Mouse (Mus musculus) large intestine, adult 2 months (tissue): ENCODE results near the gene Nphs1. TPM values are rescaled to one million over a fixed set of nuclear protein-coding genes. Genes with fewer than 3 reads are reported as not detected.

ENCODE experiments used
- DNase-seq: peaks from one replicate; pipeline ENCODE4 v3.0.0-alpha.2; 2012; ENCODE audit warnings: low read depth, low spot score
- WGBS: fragments of 180-500 bp; shearing (Covaris S2); methylation state at CpG from one replicate; pipeline ENCODE4 v1.1.7; 2018; 5-methylcytosine and 5-hydroxymethylcytosine counted together
- polyA plus RNA-seq: library from polyadenylated mRNA; depleted of rRNA; stranded (reverse); fragments of >200 nt; gene quantifications from 2 replicates; pipeline ENCODE4 v1.2.3, GENCODE M21; 2012; rRNA removed

Nphs1 gene
- polyA plus RNA-seq, 1 experiment, result 0.17 TPM

- 73% methylated on average over 8 of the region's 8 CpGs for WGBS
- no peak for DNase-seq
These were observed 74.8 kb downstream of the Nphs1 start for GRCm38 (mm10) chr7:30532931-30533330.

- 28% methylated on average over 26 of the region's 26 CpGs for WGBS
- DNase-seq, result no peak
These were observed 76.0 kb downstream of the Nphs1 start for GRCm38 (mm10) chr7:30533941-30534632.

DNA sequence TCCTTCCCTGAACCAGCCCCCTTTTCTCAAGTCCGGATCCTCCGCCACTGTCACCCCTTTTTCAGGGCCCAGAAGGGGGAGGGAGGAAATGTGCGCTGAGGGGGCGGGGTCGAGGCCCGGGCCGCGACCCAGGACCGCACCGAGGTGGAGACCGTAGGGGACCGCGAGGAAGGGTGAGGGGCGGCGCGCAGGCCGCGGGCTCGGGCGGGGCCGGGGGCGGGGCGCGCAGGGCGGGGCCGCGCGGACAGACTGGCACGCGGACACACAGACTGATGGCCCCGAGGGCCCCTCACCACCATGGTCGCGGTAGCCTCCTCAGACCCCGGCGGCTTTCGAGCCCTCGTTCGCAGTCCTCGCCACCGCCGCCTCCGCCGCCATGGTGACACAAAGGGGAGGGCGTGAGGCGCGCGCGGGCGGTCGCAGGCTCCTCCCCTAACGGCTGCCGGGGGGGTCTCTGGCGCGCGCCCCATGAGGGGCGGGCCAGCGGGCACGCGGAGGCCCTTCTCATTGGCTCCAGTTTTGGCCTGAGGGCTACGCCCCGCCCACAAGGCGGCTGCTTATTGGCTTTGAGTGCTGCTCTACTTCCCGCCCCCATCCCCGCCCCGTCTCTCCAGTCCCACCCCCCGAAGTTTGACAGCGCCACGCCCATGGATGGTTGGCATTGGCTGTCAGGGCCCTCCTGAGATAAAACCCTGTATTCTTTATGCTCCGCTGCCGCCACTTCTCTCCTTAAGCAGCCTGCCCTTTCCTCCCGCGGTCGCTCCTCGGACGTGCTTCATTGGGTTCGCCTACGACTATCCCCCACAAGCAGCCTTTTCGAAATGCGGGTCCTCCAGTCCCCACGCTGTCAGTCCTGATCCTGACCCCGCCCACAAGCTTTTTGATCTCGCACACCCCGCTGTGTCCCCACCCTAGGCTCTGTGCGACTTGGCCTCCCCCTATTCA is 76.8 kb downstream of the Nphs1 start, which contains the start of gene Arhgap33:
TSS of gene Arhgap33 (minus strand) at position 428 of the 945 bp plus-strand sequence.
- peak; percentile 83 for DNase-seq
- WGBS, result under 1% methylated on average over 84 of the region's 84 CpGs

Other genes with a start within 250 kb of the Nphs1 start
- gene Polr2i, start 226.4 kb upstream of the Nphs1 start, polyA plus RNA-seq, result 100 and 106 TPM in 2 replicates
- 56.3 and 57.3 TPM in 2 replicates for gene Tbcb, start 226.0 kb upstream of the Nphs1 start, polyA plus RNA-seq
- gene Ovol3, start 222.6 kb upstream of the Nphs1 start, polyA plus RNA-seq, result 0.18 TPM in 1 of 2 replicates, not detected in the other
- 0.15 TPM in 1 of 2 replicates, not detected in the other for gene Thap8, start 178.2 kb upstream of the Nphs1 start, polyA plus RNA-seq
- gene Wdr62, start 177.9 kb upstream of the Nphs1 start, polyA plus RNA-seq, result 14.0 and 16.5 TPM in 2 replicates
- gene Clip3, start 166.6 kb upstream of the Nphs1 start, polyA plus RNA-seq, result 4.0 and 4.9 TPM in 2 replicates
- 81.0 and 96.8 TPM in 2 replicates for gene Alkbh6, start 149.6 kb upstream of the Nphs1 start, polyA plus RNA-seq
- gene Syne4, start 143.5 kb upstream of the Nphs1 start, polyA plus RNA-seq, result 18.4 and 23.2 TPM in 2 replicates
- gene E130208F15Rik, start 136.6 kb upstream of the Nphs1 start, polyA plus RNA-seq, result 0.31 and 0.74 TPM in 2 replicates
- 12.1 and 13.9 TPM in 2 replicates for gene Sdhaf1, start 134.4 kb upstream of the Nphs1 start, polyA plus RNA-seq
- 12.7 and 13.1 TPM in 2 replicates for gene Lrfn3, start 95.5 kb upstream of the Nphs1 start, polyA plus RNA-seq
- gene Tyrobp, start 44.6 kb upstream of the Nphs1 start, polyA plus RNA-seq, result 109 and 121 TPM in 2 replicates
- 18.0 and 22.2 TPM in 2 replicates for gene Hcst, start 38.5 kb upstream of the Nphs1 start, polyA plus RNA-seq
- gene Nfkbid, start 36.6 kb upstream of the Nphs1 start, polyA plus RNA-seq, result 8.6 and 9.0 TPM in 2 replicates
- 54.6 and 86.3 TPM in 2 replicates for gene Aplp1, start 12.8 kb upstream of the Nphs1 start, polyA plus RNA-seq
- gene Kirrel2, start 625 bp upstream of the Nphs1 start, polyA plus RNA-seq, result 0.06 and 0.08 TPM in 2 replicates
- gene Prodh2, start 35.3 kb downstream of the Nphs1 start, polyA plus RNA-seq, result 1.6 and 7.7 TPM in 2 replicates
- gene Arhgap33, start 76.7 kb downstream of the Nphs1 start, polyA plus RNA-seq, result 5.1 and 9.4 TPM in 2 replicates
- 84.8 and 94.7 TPM in 2 replicates for gene Hspb6, start 93.9 kb downstream of the Nphs1 start, polyA plus RNA-seq
- 4.3 and 7.3 TPM in 2 replicates for gene Proser3, start 94.0 kb downstream of the Nphs1 start, polyA plus RNA-seq
- gene Lin37, start 101.5 kb downstream of the Nphs1 start, polyA plus RNA-seq, result 44.9 and 45.8 TPM in 2 replicates
- gene U2af1l4, start 105.0 kb downstream of the Nphs1 start, polyA plus RNA-seq, result 46.2 and 48.2 TPM in 2 replicates
- gene Gm49396, start 105.0 kb downstream of the Nphs1 start, polyA plus RNA-seq, result 2.1 TPM in 2 replicates
- 186 and 239 TPM in 2 replicates for gene Psenen, start 105.3 kb downstream of the Nphs1 start, polyA plus RNA-seq
- 9.2 and 10.3 TPM in 2 replicates for gene Igflr1, start 107.1 kb downstream of the Nphs1 start, polyA plus RNA-seq
- 31.5 and 37.2 TPM in 2 replicates for gene Kmt2b, start 130.4 kb downstream of the Nphs1 start, polyA plus RNA-seq
- 2.1 and 2.2 TPM in 2 replicates for gene Zbtb32, start 140.6 kb downstream of the Nphs1 start, polyA plus RNA-seq
- gene Upk1a, start 154.5 kb downstream of the Nphs1 start, polyA plus RNA-seq, result 6.7 and 8.0 TPM in 2 replicates
- 933 and 1,035 TPM in 2 replicates for gene Cox6b1, start 167.8 kb downstream of the Nphs1 start, polyA plus RNA-seq
- gene Etv2, start 177.5 kb downstream of the Nphs1 start, polyA plus RNA-seq, result not detected in 2 replicates
- gene Rbm42, start 192.0 kb downstream of the Nphs1 start, polyA plus RNA-seq, result 52.1 and 56.3 TPM in 2 replicates
- gene Haus5, start 206.7 kb downstream of the Nphs1 start, polyA plus RNA-seq, result 10.0 and 12.7 TPM in 2 replicates
- gene Pmis2, start 213.3 kb downstream of the Nphs1 start, polyA plus RNA-seq, result not detected in 2 replicates
- gene 2200002J24Rik, start 240.6 kb downstream of the Nphs1 start, polyA plus RNA-seq, result 0.79 and 1.9 TPM in 2 replicates